Mouse (Mus musculus): Measurements from ENCODE around the gene Syce3.

Gene Syce3

DNA sequence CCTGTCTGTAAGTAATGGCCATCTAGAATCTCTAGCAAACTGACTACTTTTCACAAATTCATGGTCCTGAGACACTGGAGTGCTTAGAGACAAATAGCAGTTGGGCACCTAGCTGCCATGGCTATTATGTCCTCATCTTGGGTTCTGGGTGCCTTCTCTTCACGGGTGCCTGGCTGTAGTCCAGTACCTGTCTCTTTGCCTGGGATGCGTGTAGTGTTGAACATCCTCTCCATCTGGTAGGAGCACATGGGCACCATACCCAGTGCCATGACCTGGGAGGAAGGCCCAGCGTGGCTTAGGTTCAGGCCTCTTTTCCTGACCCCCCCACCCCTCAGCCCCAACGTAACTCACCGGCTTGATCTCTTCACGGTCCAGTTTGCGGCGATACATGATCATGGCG lies 11.6 kb upstream of the Syce3 start:
- no peak for DNase-seq

DNA sequence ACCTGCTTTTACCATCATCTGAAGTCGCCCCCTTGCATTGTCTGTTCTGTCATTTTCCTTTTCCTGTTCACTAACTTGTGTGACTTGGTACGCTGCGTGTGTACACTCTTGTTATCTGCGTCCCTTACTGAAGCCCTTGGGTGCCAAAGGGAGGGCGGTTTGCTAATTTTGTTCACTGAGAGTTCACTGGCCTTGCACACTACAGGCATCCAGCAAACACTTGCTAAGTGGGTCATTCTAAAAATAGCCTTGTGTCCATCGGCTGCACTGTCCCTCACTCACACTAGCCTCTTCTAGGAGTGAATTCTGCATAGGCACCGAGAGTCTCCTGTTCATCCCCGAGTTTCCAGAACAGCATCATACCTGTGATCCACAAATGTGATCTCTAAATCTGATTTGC lies 5.0 kb upstream of the Syce3 start:
- DNase-seq = no peak

DNA sequence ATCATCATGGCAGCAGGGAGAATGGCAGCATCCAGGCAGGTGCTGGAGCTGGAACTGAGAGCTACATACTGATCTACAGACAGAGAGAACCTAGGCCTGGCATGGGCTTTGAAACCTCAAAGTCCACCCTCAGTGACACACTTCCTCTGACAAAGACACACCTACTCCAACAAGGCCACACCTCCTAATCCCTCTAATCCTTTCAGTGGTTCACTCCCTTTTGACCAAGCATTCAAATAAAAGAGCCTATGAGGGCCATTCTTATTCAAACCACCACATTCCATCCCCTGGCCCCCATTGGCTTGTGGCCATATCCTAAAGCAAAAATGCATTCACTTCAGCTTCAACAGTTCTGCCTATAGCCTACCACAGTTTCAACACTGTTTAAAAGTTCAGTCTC lies 3.6 kb downstream of the Syce3 start:
- DNase-seq = no peak

DNA sequence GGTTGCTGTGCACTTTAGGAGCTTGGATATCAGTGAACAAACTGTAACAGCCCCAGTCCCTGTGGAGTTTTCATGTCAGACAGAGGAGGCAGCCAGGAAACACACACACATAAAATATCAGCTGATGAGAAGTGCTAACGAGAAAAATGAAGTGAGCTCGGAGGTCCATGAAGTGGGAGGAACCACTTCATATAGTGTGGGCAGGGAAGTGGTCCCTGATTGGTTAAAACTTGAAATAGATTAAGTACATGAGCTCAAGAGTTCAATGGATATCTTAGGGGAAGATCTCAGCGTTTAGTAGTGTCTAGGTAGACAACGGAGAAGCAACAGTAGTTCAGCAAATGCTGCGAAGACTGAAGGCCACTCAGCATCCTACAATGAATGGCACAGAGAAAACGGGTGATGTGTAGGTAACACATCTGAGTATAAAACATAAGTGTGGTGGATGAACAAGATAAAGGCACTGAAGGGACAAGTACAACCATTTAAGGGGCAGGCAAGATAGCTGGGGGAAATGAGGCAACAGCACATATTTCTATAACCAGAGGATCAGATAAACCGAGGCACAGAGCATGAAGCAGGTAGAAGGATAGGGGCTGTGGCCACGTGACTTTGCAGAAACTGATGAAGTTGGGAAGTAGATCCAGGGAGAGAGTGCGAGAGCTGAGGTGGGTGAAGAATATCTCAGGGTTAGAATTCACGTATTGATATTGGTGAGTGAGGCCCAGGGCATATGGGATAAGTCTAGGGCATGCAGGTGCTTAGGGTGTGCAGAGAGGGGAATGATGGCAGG lies 5.3 kb downstream of the Syce3 start:
- DNase-seq = no peak

DNA sequence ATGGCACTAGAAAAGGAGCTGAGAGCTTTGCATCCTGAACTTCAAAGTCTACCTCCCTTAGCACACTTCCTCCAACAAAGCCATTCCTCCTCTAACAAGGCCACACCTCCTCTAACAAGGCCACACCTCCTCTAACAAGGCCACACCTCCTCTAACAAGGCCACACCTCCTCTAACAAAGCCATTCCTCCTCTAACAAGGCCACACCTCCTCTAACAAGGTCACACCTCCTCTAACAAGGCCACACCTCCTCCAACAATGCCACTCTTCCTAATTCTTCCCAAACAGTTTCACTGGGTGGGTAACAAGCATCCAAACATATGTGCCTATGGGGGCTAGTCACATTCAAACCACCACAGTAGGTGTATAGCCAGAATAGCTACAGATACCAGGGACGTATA lies 7.8 kb downstream of the Syce3 start:
- DNase-seq = no peak

DNA sequence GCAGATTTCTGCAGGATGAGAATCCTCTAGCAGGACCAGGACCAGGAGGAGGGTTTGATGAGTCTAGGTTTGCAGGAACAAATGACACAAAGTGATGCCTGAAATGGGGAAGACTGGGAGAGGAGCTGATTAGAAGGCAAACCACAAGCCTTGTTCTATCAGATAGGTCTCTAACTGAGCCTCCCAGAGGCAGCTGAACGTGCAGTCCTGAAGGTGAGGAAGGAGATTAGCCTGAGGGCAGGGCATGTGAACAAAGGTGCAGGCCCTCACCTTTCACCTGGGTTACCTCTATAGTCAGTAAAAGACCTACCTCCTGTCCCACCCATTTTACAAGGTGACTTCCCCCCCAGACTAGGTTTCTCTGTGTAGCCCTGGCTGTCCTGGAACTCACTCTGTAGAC lies 10.6 kb downstream of the Syce3 start:
- no peak for DNase-seq

DNA sequence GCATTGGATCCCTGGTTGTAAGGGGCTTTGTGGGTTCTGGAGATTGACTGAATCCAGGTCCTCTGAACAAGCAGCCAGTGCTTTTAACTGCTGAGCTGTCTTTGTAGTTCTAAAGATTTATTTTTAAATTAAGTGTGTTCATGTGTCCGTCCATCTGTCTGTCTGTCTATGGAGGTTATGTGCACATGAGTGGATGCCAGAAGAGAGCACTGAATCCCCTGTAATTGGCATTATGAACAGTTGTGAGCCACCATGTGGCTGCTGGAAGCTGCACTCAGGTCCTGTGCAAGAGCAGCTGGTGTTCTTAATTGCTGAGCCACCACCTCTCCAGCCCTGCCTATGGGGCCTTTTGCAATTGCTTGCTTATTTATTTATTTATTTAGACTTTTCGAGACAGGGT lies 12.2 kb downstream of the Syce3 start:
- no peak for DNase-seq

DNA sequence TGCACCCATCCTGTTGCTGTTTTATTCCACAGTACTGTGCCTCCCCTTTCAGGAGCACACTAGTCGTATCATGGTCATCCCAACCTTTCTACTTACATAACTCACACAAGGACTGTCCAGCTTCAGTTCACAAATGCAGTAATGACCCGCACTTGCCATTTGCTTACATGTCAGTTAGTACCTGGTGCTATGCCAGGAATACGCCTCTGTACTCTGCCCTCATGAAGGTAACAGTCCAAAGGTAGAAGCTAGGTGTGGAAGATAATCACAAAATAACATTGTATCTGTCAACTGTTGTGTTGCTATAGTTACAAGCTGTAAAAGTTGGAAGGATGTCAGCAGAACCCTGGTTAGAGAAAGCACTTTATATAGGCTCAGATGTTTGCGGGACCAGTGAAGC lies 13.4 kb downstream of the Syce3 start:
- no peak for DNase-seq

DNA sequence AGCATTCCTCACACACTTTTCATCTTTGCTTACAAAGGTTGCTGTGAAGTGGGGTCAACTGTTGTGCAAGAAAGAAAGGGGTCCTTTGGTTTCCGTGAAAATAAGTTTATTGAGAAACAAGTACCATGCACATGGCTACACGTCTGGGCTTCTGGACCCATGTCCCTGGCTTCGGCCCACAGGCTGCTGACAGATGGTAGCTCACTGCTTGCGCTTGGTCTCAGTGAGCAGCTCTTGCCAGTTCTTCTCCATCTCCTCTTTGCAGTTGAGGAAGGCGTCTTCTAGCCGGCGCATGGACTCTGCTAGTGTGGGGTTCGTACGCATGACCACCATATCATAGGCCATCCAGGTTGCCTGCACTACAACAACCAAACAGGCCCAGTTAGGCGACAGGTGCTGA lies 20.2 kb downstream of the Syce3 start:
- no peak for DNase-seq

DNA sequence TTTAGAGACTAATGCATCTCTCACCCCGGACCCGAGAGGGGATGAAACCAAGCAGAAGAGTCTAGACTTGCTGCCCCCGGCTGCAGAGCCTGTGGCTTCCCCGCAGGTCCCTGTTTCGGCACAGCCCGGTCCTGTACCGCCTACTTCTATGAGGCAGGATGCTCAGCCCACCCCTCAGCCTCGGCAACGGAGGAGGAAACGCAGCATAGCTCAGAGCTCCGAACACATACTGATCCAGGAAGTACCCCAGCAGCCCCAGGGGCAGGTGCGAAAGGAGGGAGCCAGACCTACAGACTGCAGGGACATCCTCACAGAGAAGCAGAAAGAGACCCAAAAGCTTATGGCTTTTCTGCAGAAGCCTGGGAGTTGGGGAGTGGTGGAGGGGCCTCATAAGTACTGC lies 23.2 kb downstream of the Syce3 start:
- DNase-seq = no peak

DNA sequence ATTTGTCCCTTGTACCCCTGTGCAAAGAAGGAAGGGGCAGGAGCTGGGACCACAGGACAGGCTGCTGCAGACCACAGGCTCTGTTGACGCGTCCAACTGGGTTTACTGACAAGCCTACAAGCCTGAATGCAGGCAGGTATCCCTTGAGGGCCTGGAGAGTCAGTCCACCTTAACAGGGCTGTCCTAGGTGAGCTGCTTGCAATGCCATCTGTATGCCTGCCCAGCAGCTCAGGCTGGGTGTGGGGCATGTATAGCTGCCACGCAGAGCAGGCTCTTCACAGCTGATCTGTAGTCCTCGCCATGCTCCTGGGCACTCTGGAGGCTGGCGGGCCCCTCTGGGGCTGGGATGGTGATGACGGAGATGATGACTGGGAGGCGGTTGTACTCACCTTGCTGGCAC lies 25.7 kb downstream of the Syce3 start, which contains the start of gene Klhdc7b:
Gene Klhdc7b (plus strand): TSS at position 301 of the 400 bp plus-strand sequence.
- DNase-seq = no peak

DNA sequence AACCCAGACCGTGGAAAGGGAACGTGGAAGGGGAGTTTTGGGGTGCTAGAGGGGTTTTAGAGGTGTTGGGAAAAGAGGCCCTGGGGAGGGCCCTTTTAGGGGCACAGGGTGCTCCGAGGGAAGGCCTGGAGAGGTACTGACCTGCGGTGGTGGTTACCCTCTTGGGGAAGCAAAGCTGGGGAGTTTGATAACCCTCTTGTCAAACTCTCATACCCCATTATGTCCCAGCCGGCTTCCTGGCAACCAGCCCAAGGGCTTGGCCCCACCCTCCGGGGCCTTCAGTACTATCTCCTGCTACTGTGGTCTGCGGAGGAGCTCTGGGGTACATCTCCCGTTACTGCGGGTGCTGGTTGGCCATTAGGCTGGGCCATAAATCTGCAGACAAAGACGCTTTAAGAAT lies 30.9 kb downstream of the Syce3 start:
- peak; percentile 61 for DNase-seq

DNA sequence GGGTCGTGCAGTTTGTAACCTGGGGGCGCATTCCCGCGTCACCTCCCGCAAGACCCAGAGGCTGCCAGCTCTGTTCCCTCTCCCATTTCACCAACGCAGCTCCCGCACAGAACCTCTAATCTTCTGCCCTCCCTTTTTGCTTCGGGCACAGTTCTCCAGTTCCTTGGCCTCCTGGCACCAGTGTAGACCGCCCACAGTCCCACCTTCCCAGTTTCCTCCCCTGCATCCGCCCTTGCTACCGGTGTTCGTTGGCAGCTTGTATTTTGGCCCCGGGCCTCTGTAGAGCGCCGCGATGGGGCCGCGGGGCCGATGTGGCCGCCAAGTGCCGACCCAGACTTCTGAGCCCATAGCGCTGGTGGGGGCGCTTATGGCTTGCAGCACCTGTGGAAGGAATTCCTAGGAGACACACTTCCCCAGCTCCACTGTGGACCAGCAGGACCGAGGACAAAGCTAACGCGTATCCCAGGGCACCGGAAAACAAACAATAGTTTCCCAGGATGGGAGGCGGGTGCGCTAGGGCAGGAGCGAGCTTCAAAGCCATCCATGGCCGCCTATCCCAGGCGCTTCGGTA lies 31.4 kb downstream of the Syce3 start, which contains the start of gene Odf3b:
Gene Odf3b (minus strand): TSS at position 452 of the 571 bp plus-strand sequence.
- peak; percentile 49 for DNase-seq

DNA sequence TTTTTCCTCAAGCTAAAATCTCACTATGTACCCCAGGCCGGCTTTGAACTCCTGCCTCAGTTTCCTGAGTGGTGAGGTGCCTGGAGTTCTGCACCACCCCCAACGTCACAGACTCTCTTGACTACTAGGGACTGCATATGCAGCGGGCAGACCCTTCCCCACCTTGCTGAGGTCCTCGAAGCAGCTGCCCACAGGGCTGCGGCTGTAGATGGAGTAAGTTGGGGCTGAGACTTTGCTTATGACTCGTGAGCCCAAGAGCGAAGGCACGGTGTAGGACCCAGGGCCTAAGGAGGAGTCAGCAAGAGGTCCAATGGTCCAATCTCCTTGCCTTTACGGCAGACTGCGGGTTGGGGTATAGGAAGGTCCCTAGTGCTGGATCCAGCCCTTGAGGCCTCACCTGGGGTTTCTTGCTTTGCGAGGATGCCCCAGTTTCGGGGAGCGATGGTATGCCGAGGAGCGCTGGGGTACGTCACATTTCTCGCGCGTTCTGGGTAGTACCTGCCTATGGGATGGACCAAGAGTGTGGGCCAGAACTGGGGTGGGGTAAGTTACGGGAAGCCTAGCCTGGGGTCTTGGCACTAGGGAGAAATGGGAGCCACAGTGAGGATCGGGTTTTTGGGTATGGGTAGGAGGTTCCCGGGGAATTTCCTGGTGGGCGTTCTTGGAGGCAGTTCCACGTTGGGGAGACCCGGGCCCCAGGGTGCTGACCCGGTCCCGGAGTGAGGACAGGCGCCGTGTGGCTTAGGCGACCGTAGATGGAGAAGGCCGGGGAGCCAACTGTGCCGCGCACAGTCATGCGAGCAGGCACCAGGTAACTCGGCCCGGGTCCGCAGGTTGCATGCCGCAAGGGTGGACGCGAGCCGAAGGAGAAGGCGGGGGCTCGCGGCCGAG lies 32.1 kb downstream of the Syce3 start:
- DNase-seq = no peak

DNA sequence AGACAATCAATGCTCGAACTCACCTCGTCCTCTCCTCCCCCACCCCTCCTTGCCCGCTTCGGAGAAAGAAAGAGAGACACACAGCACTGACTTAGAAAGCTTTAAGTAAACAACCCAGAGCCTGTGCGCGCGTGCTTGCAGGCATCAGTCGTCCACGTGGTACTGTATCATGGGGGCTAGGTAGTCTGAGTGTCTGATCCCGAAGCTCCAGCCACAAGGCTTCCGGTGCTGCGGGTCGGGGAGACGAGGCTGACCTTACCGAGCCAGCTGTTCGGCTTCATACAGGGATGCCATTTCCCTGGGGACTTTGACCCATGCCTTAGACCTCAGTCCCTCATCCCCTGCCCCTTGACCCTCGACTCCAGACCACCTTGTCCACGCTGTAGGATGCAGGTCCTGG lies 32.9 kb downstream of the Syce3 start:
- no peak for DNase-seq

DNA sequence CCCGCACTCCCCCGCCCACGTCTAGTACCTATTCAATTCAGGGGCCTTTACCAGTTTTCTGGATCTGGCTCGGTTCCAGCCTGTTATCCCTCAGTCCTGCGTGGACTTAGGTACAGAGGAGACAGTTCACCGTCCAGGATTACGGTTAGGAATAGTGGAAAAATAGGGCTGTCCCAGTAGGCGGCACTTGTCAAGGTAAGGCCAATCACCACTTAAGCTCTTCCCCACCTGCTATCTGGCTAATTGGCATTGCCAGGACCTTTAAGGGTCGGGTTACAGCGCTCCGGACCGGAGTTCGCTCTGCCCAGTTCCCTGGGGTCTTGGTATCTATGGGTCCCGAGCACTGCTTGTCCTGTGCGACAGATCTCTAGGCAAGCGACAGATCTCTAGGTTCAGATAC lies 33.3 kb downstream of the Syce3 start, which contains the start of gene Tymp:
Gene Tymp (minus strand): TSS at position 83 of the 400 bp plus-strand sequence.
- DNase-seq = no peak

DNA sequence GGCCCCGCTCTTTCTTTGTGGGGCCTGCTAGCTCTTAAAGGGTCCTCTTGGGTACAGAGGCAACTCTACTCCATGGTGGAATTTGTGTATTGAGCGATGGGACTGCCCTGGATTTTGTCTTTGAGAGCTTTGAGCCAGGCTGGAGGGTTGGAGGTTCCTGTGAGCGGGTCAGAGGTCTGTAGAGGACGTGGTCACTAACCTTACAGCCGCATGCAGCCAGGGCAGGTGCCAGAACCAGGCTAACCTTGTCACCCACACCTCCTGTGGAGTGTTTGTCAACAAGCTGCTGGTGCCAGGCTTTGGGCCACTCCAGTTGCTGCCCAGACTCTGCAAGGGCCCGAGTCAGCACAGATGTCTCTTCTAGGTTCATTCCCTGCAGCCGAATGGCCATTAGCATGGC lies 34.3 kb downstream of the Syce3 start:
- DNase-seq = no peak

DNA sequence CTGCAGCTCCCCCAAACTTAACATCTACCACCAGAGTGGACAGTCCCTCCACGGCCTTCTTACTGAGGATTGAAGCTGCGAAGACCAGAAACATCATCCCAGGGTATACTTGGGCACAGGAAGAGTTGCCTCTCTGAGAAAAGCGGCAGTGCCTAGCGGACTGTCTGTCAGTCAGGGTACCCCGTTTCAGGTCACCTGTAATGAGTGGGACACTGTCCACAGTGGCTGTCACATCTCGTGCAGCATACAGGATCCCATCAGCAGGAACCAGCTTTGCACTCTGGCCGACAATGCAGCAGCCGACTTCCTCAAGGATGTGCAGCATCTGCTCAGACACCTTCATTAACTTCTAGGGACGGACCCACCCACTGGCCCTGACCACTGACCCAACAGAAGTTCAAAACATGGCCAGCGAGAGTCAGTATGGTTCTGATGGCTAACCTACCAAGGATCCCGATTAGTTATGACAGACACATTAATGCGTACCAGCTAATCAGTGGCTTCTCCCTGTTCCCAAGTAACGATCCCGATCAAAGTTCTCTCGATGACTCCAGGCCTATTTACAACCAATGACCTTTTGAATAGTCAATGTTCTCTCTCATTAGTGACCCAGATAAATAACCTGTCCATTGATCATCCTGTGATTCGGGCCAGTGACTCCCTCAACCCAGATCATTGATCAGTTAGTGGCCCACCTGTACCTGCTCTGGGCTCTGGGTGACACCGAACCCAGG lies 35.3 kb downstream of the Syce3 start:
- no peak for DNase-seq

DNA sequence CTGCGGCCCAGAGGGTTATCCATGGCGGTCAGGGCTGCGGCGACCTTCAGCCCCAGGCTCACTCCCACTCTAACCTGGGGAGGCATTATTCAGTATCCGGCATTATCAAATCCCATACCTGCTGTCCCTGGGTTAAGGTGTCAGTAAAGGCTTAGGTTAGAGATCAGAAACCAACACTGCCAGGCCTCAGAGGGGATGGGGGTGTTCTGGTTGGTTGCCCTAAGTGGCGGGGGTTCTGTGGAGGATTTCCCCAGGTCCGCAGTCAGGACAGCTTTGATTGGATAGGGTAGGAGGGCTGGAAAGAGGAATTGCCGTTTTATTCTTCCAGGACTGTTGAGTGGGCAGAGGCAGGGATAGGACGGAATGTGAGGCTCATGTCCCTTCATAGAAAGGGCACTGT lies 36.0 kb downstream of the Syce3 start:
- DNase-seq = no peak

DNA sequence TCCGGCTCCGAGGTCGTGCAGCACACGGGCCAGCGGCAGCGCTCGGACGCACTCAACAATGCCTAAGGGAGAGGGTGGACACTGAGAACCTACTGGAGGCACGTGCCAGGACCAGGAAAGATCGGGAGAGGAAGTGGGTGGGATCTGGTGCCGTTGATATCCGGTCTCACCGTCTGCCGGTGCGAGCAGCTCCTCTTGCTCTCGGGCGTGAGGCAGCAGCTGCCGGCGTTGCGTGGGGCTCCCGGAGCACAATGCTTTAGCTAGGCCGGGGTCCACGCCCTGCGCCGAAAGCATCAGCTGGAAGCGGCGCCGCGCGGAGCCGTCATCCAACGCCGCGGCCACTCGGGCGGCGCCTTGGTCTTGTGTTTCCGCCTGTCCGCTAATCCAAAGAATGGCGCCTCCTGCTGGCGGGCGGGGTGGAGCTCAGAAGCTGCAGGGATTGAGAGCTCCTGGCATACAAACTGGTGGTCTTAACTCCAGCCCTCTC lies 36.5 kb downstream of the Syce3 start, which contains the start of gene Sco2:
Gene Sco2 (minus strand): TSS at position 85 of the 487 bp plus-strand sequence.
- DNase-seq = peak; percentile 97

DNA sequence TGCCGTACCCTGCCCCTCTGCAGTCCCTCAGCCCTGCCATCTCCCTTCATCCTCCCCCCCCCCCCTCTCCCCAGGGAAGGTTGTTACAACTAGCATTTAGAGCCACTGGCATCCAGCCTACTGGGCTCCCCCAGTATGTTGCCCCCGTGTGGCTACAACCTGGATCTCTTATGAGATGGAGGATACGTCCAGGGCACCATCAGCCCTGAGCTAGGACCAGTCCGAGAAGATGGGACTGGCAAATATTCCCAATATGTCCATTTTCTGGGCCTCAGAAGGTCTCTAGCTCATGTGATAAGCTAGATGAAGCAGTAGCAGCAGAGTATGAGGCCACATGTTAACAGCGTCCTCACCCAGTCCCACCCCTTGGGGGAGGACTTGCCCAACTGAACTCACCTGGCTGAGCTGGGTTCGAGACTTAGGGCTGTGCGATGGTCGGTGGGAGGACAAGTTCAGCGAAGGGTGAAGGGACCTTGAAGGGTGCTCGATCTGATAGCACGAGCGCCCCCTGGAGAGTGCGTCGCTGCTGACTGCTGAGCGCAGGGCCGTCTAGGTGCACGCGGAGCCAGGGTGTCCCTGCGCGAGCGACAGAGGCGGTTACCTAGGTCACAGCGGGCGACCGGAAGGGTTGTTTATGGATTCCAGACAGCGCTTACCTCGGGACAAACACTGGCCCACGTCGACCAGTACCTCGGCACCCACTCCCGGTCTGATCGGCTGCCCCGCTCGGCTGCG lies 37.1 kb downstream of the Syce3 start:
- DNase-seq = peak; percentile 93

DNA sequence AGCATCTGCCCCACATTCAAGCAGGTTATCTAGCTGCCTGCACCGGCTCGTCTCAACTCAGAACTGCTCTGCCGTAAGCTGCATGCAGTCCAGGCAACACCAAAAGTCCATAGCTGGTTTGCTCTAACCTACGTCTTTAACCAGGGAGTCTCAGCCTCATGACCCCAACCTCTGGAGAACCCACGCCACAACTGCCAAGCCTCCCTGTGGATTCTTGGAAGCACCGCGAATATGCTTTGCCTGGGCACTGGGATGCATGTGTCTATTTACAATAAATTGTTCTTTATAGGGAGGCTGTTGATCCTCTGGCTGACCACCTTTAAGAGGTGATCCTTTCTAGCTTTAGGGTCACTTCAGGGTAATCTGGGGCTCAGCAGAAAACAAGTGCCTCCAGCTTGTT lies 37.8 kb downstream of the Syce3 start:
- no peak for DNase-seq
